In genomic region chr7:135650061-135650460, GRCm38 (mm10) we compare ENCODE assay signal across 16 mouse cellular contexts.
DNase-seq lines count a peak whose midpoint lies in the region; ATAC-seq lines count a peak whose summit lies in the region.
"Had no signal": no experiment of that assay in that cellular context is flagged by ENCODE, and none has a peak within 500 bp of the region (broad histone marks: within the 10 kb centered on the region; RNA-seq: fewer than 3 reads in every experiment).

No protein-coding gene starts in this region.

- peaks cover 3% of the 10 kb centered on the region; the same call in 1 of the 2 replicates for H3K4me1 ChIP-seq in liver, embryonic 15.5 days (replicated peaks)
- H3K4me1 ChIP-seq in liver, embryonic 12.5 days: no peaks in the 10 kb centered on the region
- peaks cover 16% of the 10 kb centered on the region for H3K4me1 ChIP-seq in brown adipose tissue, adult 24 weeks (ENCODE audit: control insufficient read depth, insufficient read depth, insufficient read length, low read length)

- no peak overlapping the region for H3K27ac ChIP-seq in liver, embryonic 15.5 days (replicated peaks)
- H3K27ac ChIP-seq in liver, embryonic 12.5 days: no peak overlapping the region
- peak overlapping the region; percentile 54 for H3K27ac ChIP-seq in brown adipose tissue, adult 24 weeks (replicated peaks; ENCODE audit: low read depth, low read length)
- H3K27ac ChIP-seq: limb, embryonic 12.5 days had no signal

- no peaks in the 10 kb centered on the region for H3K9me3 ChIP-seq in liver, embryonic 15.5 days (replicated peaks)
- H3K9me3 ChIP-seq in liver, embryonic 12.5 days (replicated peaks): 0 out of 2 replicates have a peak, but pooled peaks cover 3% of the 10 kb centered on the region

- peak overlapping the region; percentile 13; the same call in 1 of the 2 replicates for H3K4me2 ChIP-seq in liver, embryonic 15.5 days
- H3K4me2 ChIP-seq in liver, embryonic 12.5 days: no peak overlapping the region
- H3K4me2 ChIP-seq: limb, embryonic 12.5 days had no signal

- ATAC-seq in liver, embryonic 15.5 days (ENCODE audit: insufficient read depth): no peak
- ATAC-seq in liver, embryonic 12.5 days: no peak
- peak; percentile 54 for ATAC-seq in monocyte, adult 5-6 weeks (replicated peaks; ENCODE audit: insufficient number of reproducible peaks, low FRiP score, low TSS enrichment, poor library complexity, severe bottlenecking)
- ATAC-seq in activated CD4-positive, CD25-positive, alpha-beta regulatory T cell, adult 4 months: no peak

- WGBS in liver, embryonic 15.5 days (ENCODE audit: insufficient replicate concordance): 59% methylated on average over 5 of the region's 5 CpGs
- WGBS in liver, embryonic 12.5 days (ENCODE audit: insufficient replicate concordance): 60% methylated on average over 5 of the region's 5 CpGs

- DNase-seq in B cell, adult 2 months: peak; percentile 20
- DNase-seq in adrenal gland, postnatal 36 days: no peak
- DNase-seq: adrenal gland, postnatal 10 days; cerebellum, adult 2 months; cerebellum, postnatal 36 days; kidney, adult 8-10 months; midbrain, embryonic 14.5 days; retina, postnatal 1 day; thymus, postnatal 25 days had no signal

- peaks cover 6% of the 10 kb centered on the region; the same call in 1 of the 2 replicates for H3K36me3 ChIP-seq in liver, embryonic 15.5 days (replicated peaks)
- H3K36me3 ChIP-seq in liver, embryonic 12.5 days: peaks cover 19% of the 10 kb centered on the region
- H3K36me3 ChIP-seq: limb, embryonic 12.5 days had no signal

- H3K9ac ChIP-seq in liver, embryonic 15.5 days: no peak overlapping the region
- no peak overlapping the region for H3K9ac ChIP-seq in liver, embryonic 12.5 days
- H3K9ac ChIP-seq: limb, embryonic 12.5 days had no signal

- no peak overlapping the region for H3K4me3 ChIP-seq in liver, embryonic 15.5 days (replicated peaks)
- no peak overlapping the region for H3K4me3 ChIP-seq in liver, embryonic 12.5 days
- no peak overlapping the region for H3K4me3 ChIP-seq in brown adipose tissue, adult 24 weeks (ENCODE audit: insufficient read depth, low read depth, low read length)
- H3K4me3 ChIP-seq: heart, adult 2 months; limb, embryonic 12.5 days had no signal

- H3K27me3 ChIP-seq in liver, embryonic 15.5 days: no peaks in the 10 kb centered on the region
- H3K27me3 ChIP-seq in liver, embryonic 12.5 days (replicated peaks): no peaks in the 10 kb centered on the region
- H3K27me3 ChIP-seq: limb, embryonic 12.5 days had no signal

Comparison
In these comparisons a context has a peak if more than half of its experiments do, and no peak if none do; other contexts are left out.
1. DNase-seq: peak in B cell, adult 2 months (2 of 2); none in adrenal gland, postnatal 36 days (0 of 2).